Mouse (Mus musculus): ENCODE measurements around the gene Dhx9. TPM values are rescaled to one million over a fixed set of nuclear protein-coding genes. Genes with fewer than 3 reads are reported as not detected.

Dhx9 gene
- total RNA-seq, 1 experiment from 2014 or later = 138 TPM

Other genes with a start within 250 kb of the Dhx9 start
- gene Lamc1, start 154.9 kb downstream of the Dhx9 start, total RNA-seq (2017) = 12.2 and 13.8 TPM in 2 replicates
- gene Shcbp1l, start 62.5 kb downstream of the Dhx9 start, total RNA-seq (2017) = 5.5 and 6.1 TPM in 2 replicates
- not detected in 2 replicates for gene Npl, start 62.4 kb upstream of the Dhx9 start, total RNA-seq (2017)
- gene Rgs8, start 165.4 kb upstream of the Dhx9 start, total RNA-seq (2017) = not detected in 2 replicates